Mouse (Mus musculus): ENCODE measurements around the gene Nos2. TPM values are rescaled to one million over a fixed set of nuclear protein-coding genes. Genes with fewer than 3 reads are reported as not detected.

Gene Nos2
- total RNA-seq, 4 experiments from 2014 or later, result 4.1 to 6.9 (median 4.3) TPM

- no peak for DNase-seq (ENCODE audit: low spot score)
Measured at GRCm38 (mm10) chr11:78959367-78959766, 38.8 kb downstream of the Nos2 start.

GRCm38 (mm10) chr11:78959841-78960520 is 39.4 kb downstream of the Nos2 start:
- no peak for DNase-seq (ENCODE audit: low spot score)

- DNase-seq (ENCODE audit: low spot score), result no peak
Measured at GRCm38 (mm10) chr11:78961221-78961620, 40.6 kb downstream of the Nos2 start.

- DNase-seq (ENCODE audit: low spot score), result no peak
Measured at GRCm38 (mm10) chr11:78967371-78967770, 46.8 kb downstream of the Nos2 start.

- no peak for DNase-seq (ENCODE audit: low spot score)
Measured at GRCm38 (mm10) chr11:78968121-78968520, 47.5 kb downstream of the Nos2 start.

GRCm38 (mm10) chr11:78971096-78971495 is 50.5 kb downstream of the Nos2 start:
- DNase-seq (ENCODE audit: low spot score), result no peak

GRCm38 (mm10) chr11:78971746-78972145 is 51.2 kb downstream of the Nos2 start:
- no peak for DNase-seq (ENCODE audit: low spot score)

- DNase-seq (ENCODE audit: low spot score), result no peak
Measured at GRCm38 (mm10) chr11:78972328-78972727, 51.7 kb downstream of the Nos2 start.

- no peak for DNase-seq (ENCODE audit: low spot score)
Measured at GRCm38 (mm10) chr11:78972811-78973351, 52.3 kb downstream of the Nos2 start.

GRCm38 (mm10) chr11:78973381-78974150 is 53.0 kb downstream of the Nos2 start:
- peak; percentile 65 for DNase-seq (ENCODE audit: low spot score)

GRCm38 (mm10) chr11:78976731-78977510 is 56.3 kb downstream of the Nos2 start:
- DNase-seq (ENCODE audit: low spot score), result no peak

- no peak for DNase-seq (ENCODE audit: low spot score)
Measured at GRCm38 (mm10) chr11:78978176-78979019, 57.8 kb downstream of the Nos2 start.

- no peak for DNase-seq (ENCODE audit: low spot score)
Measured at GRCm38 (mm10) chr11:78980083-78980634, 59.6 kb downstream of the Nos2 start.

GRCm38 (mm10) chr11:78982042-78982441 is 61.5 kb downstream of the Nos2 start:
- DNase-seq (ENCODE audit: low spot score), result no peak

- DNase-seq (ENCODE audit: low spot score), result no peak
Measured at GRCm38 (mm10) chr11:78982513-78983291, 62.1 kb downstream of the Nos2 start.

GRCm38 (mm10) chr11:78983539-78983938 is 63.0 kb downstream of the Nos2 start:
- no peak for DNase-seq (ENCODE audit: low spot score)

- DNase-seq (ENCODE audit: low spot score), result peak; percentile 92
Measured at GRCm38 (mm10) chr11:78984483-78985177, 64.0 kb downstream of the Nos2 start, which contains the start of gene Lgals9. Gene Lgals9 (minus strand): TSS chr11:78984946.

GRCm38 (mm10) chr11:78985505-78985904 is 64.9 kb downstream of the Nos2 start:
- no peak for DNase-seq (ENCODE audit: low spot score)

- DNase-seq (ENCODE audit: low spot score), result no peak
Measured at GRCm38 (mm10) chr11:78986311-78987002, 65.9 kb downstream of the Nos2 start.
